In genomic region chr11:29496962-29497361, GRCm38 (mm10) we compare ENCODE assay signal across 29 mouse cellular contexts. TPM values are rescaled to one million over a fixed set of nuclear protein-coding genes. Genes with fewer than 3 reads are reported as not detected.
"Had no signal": no experiment of that assay in that cellular context is flagged by ENCODE, and none has a peak within 500 bp of the region (broad histone marks: within the 10 kb centered on the region; RNA-seq: fewer than 3 reads in every experiment).

No protein-coding gene starts in this region.

- ATAC-seq: hindbrain, embryonic 16.5 days; inflammation-experienced regulatory T-cells, adult 6 months; intestine, embryonic 15.5 days; intestine, postnatal 0 days had no signal

- DNase-seq: gastrocnemius, postnatal 14 days; gastrocnemius, postnatal 36 days; heart, adult 18-20 months; heart, postnatal 10 days; heart, postnatal 4 days; kidney, adult 18-20 months; kidney, adult 9 months; kidney, postnatal 14 days; kidney, postnatal 36 days; layer of hippocampus, adult 9-11 months; layer of hippocampus, postnatal 36 days had no signal

- H3K4me3 ChIP-seq: heart, embryonic 10.5 days; heart, embryonic 12.5 days; hindbrain, embryonic 10.5 days; hindbrain, embryonic 12.5 days; intestine, embryonic 15.5 days; kidney, embryonic 15.5 days; limb, embryonic 13.5 days; limb, embryonic 15.5 days had no signal

- H3K27ac ChIP-seq: heart, embryonic 10.5 days; hindbrain, embryonic 10.5 days; hindbrain, embryonic 12.5 days; hindbrain, embryonic 14.5 days; intestine, embryonic 15.5 days; kidney, embryonic 15.5 days; kidney, postnatal 0 days; limb, embryonic 13.5 days; limb, embryonic 15.5 days had no signal

- H3K4me1 ChIP-seq: heart, embryonic 10.5 days; heart, embryonic 12.5 days; hindbrain, embryonic 10.5 days; hindbrain, embryonic 12.5 days; intestine, embryonic 15.5 days; kidney, embryonic 15.5 days; limb, embryonic 13.5 days; limb, embryonic 15.5 days had no signal

- H3K27me3 ChIP-seq: heart, embryonic 12.5 days; hindbrain, embryonic 12.5 days; intestine, embryonic 15.5 days; kidney, embryonic 15.5 days; limb, embryonic 13.5 days; limb, embryonic 15.5 days had no signal

- H3K36me3 ChIP-seq: intestine, embryonic 15.5 days had no signal

RNA-seq across cellular contexts. Expression of gene Clhc1, which starts 50.8 kb away (rescaled TPM):
- total RNA-seq: gastrocnemius, adult 18-20 months; gastrocnemius, adult 8-10 months; gastrocnemius, postnatal 14 days; gastrocnemius, postnatal 36 days; heart, adult 18-20 months; heart, adult 8-10 months; heart, postnatal 10 days; heart, postnatal 25 days had no signal
- polyA plus RNA-seq: hindbrain, embryonic 12.5 days; intestine, embryonic 15.5 days; intestine, postnatal 0 days; kidney, embryonic 15.5 days; large intestine, adult 2 months had no signal
